Mouse (Mus musculus): ENCODE measurements around the gene Sipa1l1. TPM values are rescaled to one million over a fixed set of nuclear protein-coding genes. Genes with fewer than 3 reads are reported as not detected.

Gene Sipa1l1
- polyA plus RNA-seq, 1 experiment from 2014 or later = 14.1 TPM

DNA sequence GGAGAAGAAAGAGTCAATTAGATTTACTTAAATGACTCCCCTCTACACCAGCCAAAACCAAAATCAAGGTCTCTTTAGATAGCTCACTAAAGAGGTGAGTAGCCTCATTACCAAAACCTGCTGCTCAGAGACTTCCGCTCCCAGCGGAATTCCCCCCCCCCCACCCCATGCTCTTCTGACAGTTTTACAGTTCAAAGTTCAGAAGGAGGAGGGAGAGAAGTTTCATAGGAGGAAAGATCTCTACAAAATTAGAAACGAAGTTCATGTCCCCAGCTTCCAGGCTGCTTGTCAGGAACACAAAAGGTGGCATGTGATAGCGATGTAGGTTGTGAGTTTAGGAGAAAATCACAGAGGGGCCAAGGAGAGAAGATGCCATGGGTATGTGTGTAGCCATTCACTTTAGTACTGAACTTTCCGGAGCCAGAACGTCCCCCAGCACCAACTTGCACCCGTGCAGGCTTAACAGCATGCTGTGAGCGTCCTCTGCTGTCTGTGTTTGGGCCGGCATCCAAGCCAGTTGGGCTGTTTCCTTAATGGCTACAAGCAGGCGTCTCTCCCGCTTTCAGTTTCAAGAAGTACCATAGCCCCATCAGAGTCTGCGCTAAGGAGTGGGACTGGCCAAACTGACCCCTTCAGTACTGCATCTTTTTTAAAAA is 300.7 kb downstream of the Sipa1l1 start:
- DNase-seq (ENCODE audit: low spot score) (peak; percentile 85), ATAC-seq (ENCODE audit: low FRiP score) (peak; percentile 85)
- Histone ChIP-seq H3K36me3 (replicated peaks; ENCODE audit: control insufficient read depth, insufficient read depth) (no peaks in the 10 kb centered on the region), H3K4me3 (replicated peaks; ENCODE audit: low read length) (peak overlapping the region; percentile 51), H3K4me2 (replicated peaks) (peak overlapping the region; percentile 95), H3K27me3 (ENCODE audit: control insufficient read depth, insufficient read depth, low read length) (no peaks in the 10 kb centered on the region), H3K9ac (peak overlapping the region; percentile 70), H3K27ac (peak overlapping the region; percentile 81), H3K9me3 (ENCODE audit: control insufficient read depth, low read length) (no peaks in the 10 kb centered on the region), H3K4me1 (replicated peaks; ENCODE audit: control insufficient read depth, insufficient read depth, low read length) (no peaks in the 10 kb centered on the region)
- 2% methylated on average over 12 of the region's 12 CpGs for WGBS

DNA sequence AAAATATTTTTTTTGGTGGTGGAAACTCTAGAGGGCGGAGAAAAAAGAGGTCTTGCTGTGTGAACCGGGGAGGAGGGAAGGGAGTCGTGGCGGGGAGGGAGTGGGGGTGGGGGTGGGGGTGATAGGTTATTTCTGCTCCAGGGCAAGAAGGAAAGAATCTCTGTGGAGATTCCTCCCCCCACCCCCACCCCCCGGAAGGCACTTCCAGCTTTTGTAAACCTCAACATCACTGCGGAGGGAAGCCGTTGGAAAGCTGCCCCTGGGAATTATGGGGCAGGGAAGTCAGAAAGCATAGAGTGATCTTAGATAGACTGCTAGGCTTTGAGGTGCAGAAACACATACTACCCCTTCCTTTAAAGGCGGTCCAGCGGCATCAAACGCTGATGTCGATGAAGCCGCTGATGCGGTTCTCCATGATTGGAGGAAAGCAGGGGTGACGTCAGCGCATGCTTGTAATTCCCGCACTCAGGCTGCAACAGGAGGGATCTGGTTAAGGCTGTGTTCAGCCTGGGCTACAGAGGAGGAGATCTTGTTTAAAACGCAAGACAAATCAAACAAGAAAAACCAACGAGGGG is 301.3 kb downstream of the Sipa1l1 start:
- Histone ChIP-seq H3K27ac (peak overlapping the region; percentile 81), H3K4me2 (replicated peaks) (peak overlapping the region; percentile 95), H3K4me1 (replicated peaks; ENCODE audit: control insufficient read depth, insufficient read depth, low read length) (no peaks in the 10 kb centered on the region), H3K9me3 (ENCODE audit: control insufficient read depth, low read length) (no peaks in the 10 kb centered on the region), H3K9ac (peak overlapping the region; percentile 70), H3K36me3 (replicated peaks; ENCODE audit: control insufficient read depth, insufficient read depth) (no peaks in the 10 kb centered on the region), H3K4me3 (replicated peaks; ENCODE audit: low read length) (peak overlapping the region; percentile 51), H3K27me3 (ENCODE audit: control insufficient read depth, insufficient read depth, low read length) (no peaks in the 10 kb centered on the region)
- ATAC-seq (ENCODE audit: low FRiP score) = peak; percentile 92
- WGBS = 2% methylated on average over 18 of the region's 18 CpGs
- DNase-seq (ENCODE audit: low spot score) = peak; percentile 86

- Histone ChIP-seq H3K4me3 (replicated peaks; ENCODE audit: low read length) (no peak overlapping the region), H3K36me3 (replicated peaks; ENCODE audit: control insufficient read depth, insufficient read depth) (no peaks in the 10 kb centered on the region), H3K9me3 (ENCODE audit: control insufficient read depth, low read length) (no peaks in the 10 kb centered on the region), H3K27ac (no peak overlapping the region), H3K9ac (no peak overlapping the region), H3K4me1 (replicated peaks; ENCODE audit: control insufficient read depth, insufficient read depth, low read length) (0 out of 2 replicates have a peak, but pooled peaks cover 1% of the 10 kb centered on the region), H3K27me3 (ENCODE audit: control insufficient read depth, insufficient read depth, low read length) (no peaks in the 10 kb centered on the region), H3K4me2 (replicated peaks) (no peak overlapping the region)
- DNase-seq (ENCODE audit: low spot score) = no peak
- WGBS = 79% methylated on average over 3 of the region's 3 CpGs
- ATAC-seq (ENCODE audit: low FRiP score) = no peak
Observed at GRCm38 (mm10) chr12:82472796-82473195, 303.7 kb downstream of the Sipa1l1 start.

DNA sequence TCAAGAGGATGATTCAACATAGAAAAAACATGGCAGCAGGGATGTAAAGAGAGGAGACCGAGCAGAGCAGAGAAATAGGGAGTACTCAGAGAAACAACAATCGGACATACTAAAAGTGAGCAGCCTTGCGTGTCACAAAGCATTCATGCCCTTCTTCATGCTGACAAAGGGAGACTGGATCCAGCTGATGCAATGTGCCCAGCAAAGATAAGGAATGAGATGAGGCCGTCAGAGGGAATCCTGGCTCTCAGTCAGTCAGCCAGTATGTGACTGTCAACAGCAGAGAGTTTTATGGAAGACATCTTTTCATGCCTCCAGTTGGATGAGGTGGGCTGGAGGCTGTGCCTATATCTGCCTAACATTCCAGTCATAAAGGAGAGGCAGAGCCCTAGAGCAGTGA is 304.1 kb downstream of the Sipa1l1 start:
- Histone ChIP-seq H3K9me3 (ENCODE audit: control insufficient read depth, low read length) (no peaks in the 10 kb centered on the region), H3K27me3 (ENCODE audit: control insufficient read depth, insufficient read depth, low read length) (no peaks in the 10 kb centered on the region), H3K4me2 (replicated peaks) (no peak overlapping the region), H3K9ac (no peak overlapping the region), H3K36me3 (replicated peaks; ENCODE audit: control insufficient read depth, insufficient read depth) (no peaks in the 10 kb centered on the region), H3K4me3 (replicated peaks; ENCODE audit: low read length) (no peak overlapping the region), H3K27ac (no peak overlapping the region), H3K4me1 (replicated peaks; ENCODE audit: control insufficient read depth, insufficient read depth, low read length) (0 out of 2 replicates have a peak, but pooled peaks cover 3% of the 10 kb centered on the region)
- ATAC-seq (ENCODE audit: low FRiP score) (no peak), DNase-seq (ENCODE audit: low spot score) (no peak)
- WGBS = 68% methylated on average over 4 of the region's 4 CpGs

DNA sequence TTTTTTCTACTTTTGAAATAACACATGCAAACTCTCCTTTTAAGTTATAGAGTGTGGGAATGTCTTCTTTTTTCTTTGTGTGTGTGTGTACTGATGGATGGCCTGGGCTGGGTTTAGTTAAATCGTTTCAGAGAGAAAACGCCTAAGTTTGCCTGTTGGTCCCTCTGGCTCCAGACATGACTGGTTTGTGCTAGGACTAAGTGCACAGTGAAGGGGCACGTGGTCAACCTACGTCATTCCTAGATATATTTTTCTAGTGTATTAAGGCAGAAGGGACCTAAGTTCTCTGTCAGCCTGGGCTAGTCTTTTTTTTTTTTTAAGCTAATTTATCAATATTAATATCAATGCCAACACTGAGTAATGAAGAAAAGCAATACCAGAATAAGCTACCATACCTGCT is 305.3 kb downstream of the Sipa1l1 start:
- DNase-seq (ENCODE audit: low spot score) (no peak), ATAC-seq (ENCODE audit: low FRiP score) (no peak)
- H3K27ac ChIP-seq = no peak overlapping the region
- H3K4me1 ChIP-seq (replicated peaks; ENCODE audit: control insufficient read depth, insufficient read depth, low read length) = peaks cover 3% of the 10 kb centered on the region; the same call in 1 of the 2 replicates
- H3K9me3 ChIP-seq (ENCODE audit: control insufficient read depth, low read length) = no peaks in the 10 kb centered on the region
- H3K4me3 ChIP-seq (replicated peaks; ENCODE audit: low read length) = no peak overlapping the region
- 84% methylated on average over 4 of the region's 4 CpGs for WGBS
- H3K9ac ChIP-seq = no peak overlapping the region
- no peaks in the 10 kb centered on the region for H3K36me3 ChIP-seq (replicated peaks; ENCODE audit: control insufficient read depth, insufficient read depth)
- no peak overlapping the region for H3K4me2 ChIP-seq (replicated peaks)
- no peaks in the 10 kb centered on the region for H3K27me3 ChIP-seq (ENCODE audit: control insufficient read depth, insufficient read depth, low read length)

GRCm38 (mm10) chr12:82476028-82476427 is 306.9 kb downstream of the Sipa1l1 start:
- H3K36me3 ChIP-seq (replicated peaks; ENCODE audit: control insufficient read depth, insufficient read depth) = no peaks in the 10 kb centered on the region
- H3K9ac ChIP-seq = no peak overlapping the region
- H3K4me2 ChIP-seq (replicated peaks) = no peak overlapping the region
- ATAC-seq (ENCODE audit: low FRiP score) (no peak), DNase-seq (ENCODE audit: low spot score) (no peak)
- WGBS = 80% methylated on average over 10 of the region's 10 CpGs
- no peak overlapping the region for H3K4me3 ChIP-seq (replicated peaks; ENCODE audit: low read length)
- H3K27me3 ChIP-seq (ENCODE audit: control insufficient read depth, insufficient read depth, low read length) = no peaks in the 10 kb centered on the region
- no peak overlapping the region for H3K27ac ChIP-seq
- H3K9me3 ChIP-seq (ENCODE audit: control insufficient read depth, low read length) = no peaks in the 10 kb centered on the region
- H3K4me1 ChIP-seq (replicated peaks; ENCODE audit: control insufficient read depth, insufficient read depth, low read length) = peaks cover 3% of the 10 kb centered on the region; the same call in 1 of the 2 replicates

GRCm38 (mm10) chr12:82476580-82476979 is 307.5 kb downstream of the Sipa1l1 start:
- Histone ChIP-seq H3K9ac (no peak overlapping the region), H3K4me2 (replicated peaks) (no peak overlapping the region), H3K27ac (no peak overlapping the region), H3K9me3 (ENCODE audit: control insufficient read depth, low read length) (no peaks in the 10 kb centered on the region), H3K4me1 (replicated peaks; ENCODE audit: control insufficient read depth, insufficient read depth, low read length) (peaks cover 3% of the 10 kb centered on the region; the same call in 1 of the 2 replicates), H3K27me3 (ENCODE audit: control insufficient read depth, insufficient read depth, low read length) (no peaks in the 10 kb centered on the region), H3K4me3 (replicated peaks; ENCODE audit: low read length) (no peak overlapping the region), H3K36me3 (replicated peaks; ENCODE audit: control insufficient read depth, insufficient read depth) (no peaks in the 10 kb centered on the region)
- 43% methylated on average over 2 of the region's 2 CpGs for WGBS
- ATAC-seq (ENCODE audit: low FRiP score) (no peak), DNase-seq (ENCODE audit: low spot score) (no peak)

GRCm38 (mm10) chr12:82477826-82478225 is 308.7 kb downstream of the Sipa1l1 start:
- WGBS = 20% methylated on average over 5 of the region's 5 CpGs
- H3K4me2 ChIP-seq (replicated peaks) = peak overlapping the region; percentile 16; the same call in 1 of the 2 replicates
- H3K27me3 ChIP-seq (ENCODE audit: control insufficient read depth, insufficient read depth, low read length) = no peaks in the 10 kb centered on the region
- no peak overlapping the region for H3K9ac ChIP-seq
- H3K27ac ChIP-seq = no peak overlapping the region
- H3K36me3 ChIP-seq (replicated peaks; ENCODE audit: control insufficient read depth, insufficient read depth) = no peaks in the 10 kb centered on the region
- ATAC-seq (ENCODE audit: low FRiP score) (no peak; the same call in 1 of the 2 replicates), DNase-seq (ENCODE audit: low spot score) (no peak)
- no peaks in the 10 kb centered on the region for H3K9me3 ChIP-seq (ENCODE audit: control insufficient read depth, low read length)
- H3K4me1 ChIP-seq (replicated peaks; ENCODE audit: control insufficient read depth, insufficient read depth, low read length) = peaks cover 3% of the 10 kb centered on the region; the same call in 1 of the 2 replicates
- H3K4me3 ChIP-seq (replicated peaks; ENCODE audit: low read length) = no peak overlapping the region

DNA sequence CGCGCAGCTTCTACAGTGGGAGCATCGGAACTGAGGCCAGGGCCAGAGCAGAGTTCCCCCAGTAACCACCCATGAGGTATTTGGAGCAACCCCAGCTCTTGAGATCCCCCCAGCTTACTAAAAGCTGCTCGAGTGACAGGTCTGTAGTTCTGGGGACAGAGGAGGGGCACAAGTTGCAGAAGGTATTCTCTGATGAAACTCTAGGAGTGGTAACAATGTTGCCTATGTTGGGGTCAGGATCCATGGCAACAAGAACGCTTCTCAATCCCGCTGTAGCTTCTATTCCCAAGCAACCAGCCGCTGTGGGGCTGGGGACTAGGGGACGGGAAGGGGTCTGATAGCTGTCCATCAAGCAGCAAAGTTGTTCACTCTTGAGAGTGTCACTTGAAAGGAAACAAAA is 309.1 kb downstream of the Sipa1l1 start:
- 12% methylated on average over 8 of the region's 8 CpGs for WGBS

More for the DNA sequence above, 309.1 kb downstream of the Sipa1l1 start:
- H3K4me2 ChIP-seq (replicated peaks) = peak overlapping the region; percentile 16; the same call in 1 of the 2 replicates
- H3K4me3 ChIP-seq (replicated peaks; ENCODE audit: low read length) = no peak overlapping the region
- H3K4me1 ChIP-seq (replicated peaks; ENCODE audit: control insufficient read depth, insufficient read depth, low read length) = peaks cover 3% of the 10 kb centered on the region; the same call in 1 of the 2 replicates
- no peaks in the 10 kb centered on the region for H3K9me3 ChIP-seq (ENCODE audit: control insufficient read depth, low read length)
- DNase-seq (ENCODE audit: low spot score) (no peak), ATAC-seq (ENCODE audit: low FRiP score) (no peak; the same call in 1 of the 2 replicates)
- H3K9ac ChIP-seq = no peak overlapping the region
- no peak overlapping the region for H3K27ac ChIP-seq
- no peaks in the 10 kb centered on the region for H3K36me3 ChIP-seq (replicated peaks; ENCODE audit: control insufficient read depth, insufficient read depth)
- no peaks in the 10 kb centered on the region for H3K27me3 ChIP-seq (ENCODE audit: control insufficient read depth, insufficient read depth, low read length)

Measured in hindbrain, embryonic 14.5 days (tissue).